Mouse (Mus musculus) frontal cortex, postnatal 36 days (tissue): ENCODE results near the gene Slc10a7.
"Not testable (repeated sequence)": the region's sequence is repeated elsewhere in the genome, so short reads cannot be mapped to it uniquely, and the experiment has no call there.

Source experiments
- DNase-seq, 2 experiments: peaks; one replicate each; pipeline ENCODE4 v3.0.0; 2022; ENCODE audit warnings: low spot score in 2 of 2

The Slc10a7 gene

GRCm38 (mm10) chr8:78509273-78510031 is at the start of gene Slc10a7:
Gene Slc10a7, plus strand, starts transcription at chr8:78509346.
- DNase-seq, result peak; percentile 91

- DNase-seq, result no peak
These were observed 45.2 kb upstream of the Slc10a7 start for GRCm38 (mm10) chr8:78463941-78464340.

- no peak for DNase-seq
These were observed 41.3 kb upstream of the Slc10a7 start for GRCm38 (mm10) chr8:78467889-78468288.

- DNase-seq, result no peak
These were observed 31.9 kb upstream of the Slc10a7 start for GRCm38 (mm10) chr8:78477051-78477829.

- DNase-seq, result no peak
These were observed 19.4 kb upstream of the Slc10a7 start for GRCm38 (mm10) chr8:78489733-78490132.

GRCm38 (mm10) chr8:78493031-78493430 is 16.1 kb upstream of the Slc10a7 start:
- no peak for DNase-seq

GRCm38 (mm10) chr8:78496273-78496672 is 12.9 kb upstream of the Slc10a7 start:
- not testable (repeated sequence) for DNase-seq

GRCm38 (mm10) chr8:78502706-78503105 is 6.4 kb upstream of the Slc10a7 start:
- DNase-seq, result no peak

- DNase-seq, result peak in 1 of 2 experiments; percentile 26
These were observed 997 bp upstream of the Slc10a7 start for GRCm38 (mm10) chr8:78507979-78508718.

GRCm38 (mm10) chr8:78508719-78509272 is 350 bp upstream of the Slc10a7 start, which contains the start of gene Rbmxl1:
Gene Rbmxl1, minus strand, starts transcription at chr8:78508898.
- peak; percentile 88 to 91 for DNase-seq

GRCm38 (mm10) chr8:78510094-78510493 is 948 bp downstream of the Slc10a7 start:
- DNase-seq, result no peak

GRCm38 (mm10) chr8:78510926-78511325 is 1.8 kb downstream of the Slc10a7 start:
- no peak for DNase-seq

GRCm38 (mm10) chr8:78513106-78513505 is 4.0 kb downstream of the Slc10a7 start:
- DNase-seq, result no peak

GRCm38 (mm10) chr8:78514706-78515105 is 5.6 kb downstream of the Slc10a7 start:
- no peak for DNase-seq

- no peak for DNase-seq
These were observed 6.0 kb downstream of the Slc10a7 start for GRCm38 (mm10) chr8:78515132-78515531.

GRCm38 (mm10) chr8:78533981-78534380 is 24.8 kb downstream of the Slc10a7 start:
- DNase-seq, result no peak

- DNase-seq, result no peak
These were observed 27.6 kb downstream of the Slc10a7 start for GRCm38 (mm10) chr8:78536716-78537115.

GRCm38 (mm10) chr8:78537795-78538194 is 28.6 kb downstream of the Slc10a7 start:
- no peak for DNase-seq

GRCm38 (mm10) chr8:78542670-78543069 is 33.5 kb downstream of the Slc10a7 start:
- DNase-seq, result not testable (repeated sequence)

- DNase-seq, result no peak
These were observed 34.5 kb downstream of the Slc10a7 start for GRCm38 (mm10) chr8:78543621-78544020.

- no peak for DNase-seq
These were observed 35.4 kb downstream of the Slc10a7 start for GRCm38 (mm10) chr8:78544545-78544944.
